Mouse (Mus musculus): ENCODE data around the gene Lin9.
"Not testable (repeated sequence)": the region's sequence is repeated elsewhere in the genome, so short reads cannot be mapped to it uniquely, and the experiment has no call there.

The Lin9 gene

DNA sequence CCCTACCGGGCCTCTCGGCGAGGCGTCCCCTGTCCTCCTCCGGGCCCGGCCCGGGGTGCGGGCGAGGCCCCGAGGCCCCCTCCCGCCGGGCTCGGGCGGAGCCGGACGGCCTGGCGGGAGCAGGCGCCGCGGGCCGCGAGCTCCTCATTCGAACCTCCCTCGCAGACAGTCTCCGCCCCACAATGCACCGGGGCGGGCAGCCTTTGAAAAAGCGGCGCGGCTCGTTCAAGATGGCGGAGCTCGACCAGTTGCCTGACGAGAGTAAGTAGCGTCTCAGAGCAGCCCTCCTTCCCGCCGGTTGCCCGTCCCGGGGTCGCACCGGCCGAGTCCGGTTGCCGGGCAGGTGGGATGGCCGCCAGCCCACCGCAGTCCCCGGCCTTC, at the start of gene Lin9:
Gene Lin9 (plus strand): TSS at position 14 of the 381 bp plus-strand sequence.
- in situ Hi-C loops (cut with MboI, MseI) = no loop called here

- in situ Hi-C loops (cut with MboI, MseI) = no loop called here
These were observed 40.4 kb upstream of the Lin9 start for GRCm38 (mm10) chr1:180600578-180600977.

GRCm38 (mm10) chr1:180601806-180602205, 39.1 kb upstream of the Lin9 start:
- in situ Hi-C loops (cut with MboI, MseI) = no loop called here

DNA sequence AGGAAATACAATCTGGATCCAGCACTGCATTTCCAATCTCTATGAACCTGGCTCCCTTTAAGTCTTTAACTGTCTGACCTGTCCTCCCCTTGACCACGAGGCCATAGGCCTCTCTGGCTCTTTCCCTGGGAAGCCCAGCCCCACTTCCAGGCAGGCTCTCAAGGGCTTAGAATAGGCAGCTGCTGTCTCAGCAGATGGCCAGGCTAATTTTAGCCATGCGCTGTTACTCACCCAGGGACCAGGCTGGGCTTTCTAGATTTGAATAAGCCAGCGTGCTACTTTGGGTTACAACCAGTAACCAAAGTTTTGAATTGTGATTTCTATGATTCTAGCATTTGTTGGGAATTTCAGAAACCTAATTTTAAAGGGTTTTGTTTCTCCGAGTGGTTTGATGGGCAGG, 36.4 kb upstream of the Lin9 start:
- in situ Hi-C loops (cut with MboI, MseI) = no loop called here

DNA sequence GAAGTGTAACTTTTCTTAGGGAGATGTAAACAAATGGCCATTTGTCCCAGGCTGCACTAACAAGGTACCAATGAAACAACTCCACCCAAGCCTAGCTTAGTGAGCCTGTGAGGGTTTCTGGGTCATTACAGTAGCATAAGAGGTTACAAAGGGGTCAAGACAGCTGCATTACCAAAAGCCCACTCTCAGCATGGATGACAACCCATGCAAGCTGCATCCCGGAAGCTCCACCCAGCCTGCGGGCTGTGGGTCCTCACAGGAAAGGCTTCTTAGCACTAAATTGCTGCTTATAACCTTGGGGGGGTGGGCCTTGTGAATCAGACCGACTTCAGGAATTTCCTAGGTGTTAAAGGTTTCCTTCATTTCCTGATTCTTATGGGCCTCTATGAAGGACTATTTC, 34.8 kb upstream of the Lin9 start:
- in situ Hi-C loops (cut with MboI, MseI) = no loop called here

GRCm38 (mm10) chr1:180606796-180607577, 34.0 kb upstream of the Lin9 start:
- in situ Hi-C loops (cut with MboI, MseI) = no loop called here

DNA sequence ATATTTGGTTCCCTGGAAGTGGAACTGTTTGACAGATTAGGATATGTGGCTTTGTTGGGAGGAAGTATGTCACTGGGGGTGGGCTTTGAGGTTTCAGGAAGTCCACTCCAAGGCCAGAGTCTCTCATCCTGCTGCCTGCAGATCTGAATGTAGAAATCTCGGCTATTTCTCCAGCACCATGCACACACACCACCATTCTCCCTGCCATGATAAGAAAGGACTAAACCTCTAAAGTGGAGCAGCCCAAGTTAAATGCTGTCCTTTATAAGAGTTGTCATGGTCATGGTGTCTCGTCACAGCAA, 33.4 kb upstream of the Lin9 start:
- in situ Hi-C loops (cut with MboI, MseI) = no loop called here

GRCm38 (mm10) chr1:180611842-180612241, 29.1 kb upstream of the Lin9 start:
- in situ Hi-C loops (cut with MboI, MseI) = not testable (repeated sequence)

- in situ Hi-C loops (cut with MboI, MseI) = no loop called here
These were observed 24.2 kb upstream of the Lin9 start for GRCm38 (mm10) chr1:180616762-180617161.

- in situ Hi-C loops (cut with MboI, MseI) = no loop called here
These were observed 18.6 kb upstream of the Lin9 start for GRCm38 (mm10) chr1:180622389-180622788.

DNA sequence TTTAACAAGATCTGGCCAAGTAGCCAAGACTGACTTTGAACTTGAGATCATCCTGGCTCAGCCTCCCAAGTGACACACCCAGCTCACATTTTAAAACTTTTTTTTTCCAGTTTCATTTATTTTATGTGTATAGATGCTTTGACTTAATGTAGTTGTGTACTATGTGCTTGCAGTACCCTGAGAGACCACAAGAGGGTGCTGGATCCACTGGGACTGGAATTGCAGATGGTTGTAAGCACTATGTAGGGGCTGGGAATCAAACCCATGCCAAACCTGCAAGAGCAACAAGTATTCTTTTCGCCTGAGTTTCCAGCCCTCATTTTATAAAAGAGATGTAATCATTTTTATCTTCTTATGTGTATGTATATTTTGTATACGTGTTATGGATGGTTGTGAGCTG, 17.0 kb upstream of the Lin9 start:
- in situ Hi-C loops (cut with MboI, MseI) = no loop called here

DNA sequence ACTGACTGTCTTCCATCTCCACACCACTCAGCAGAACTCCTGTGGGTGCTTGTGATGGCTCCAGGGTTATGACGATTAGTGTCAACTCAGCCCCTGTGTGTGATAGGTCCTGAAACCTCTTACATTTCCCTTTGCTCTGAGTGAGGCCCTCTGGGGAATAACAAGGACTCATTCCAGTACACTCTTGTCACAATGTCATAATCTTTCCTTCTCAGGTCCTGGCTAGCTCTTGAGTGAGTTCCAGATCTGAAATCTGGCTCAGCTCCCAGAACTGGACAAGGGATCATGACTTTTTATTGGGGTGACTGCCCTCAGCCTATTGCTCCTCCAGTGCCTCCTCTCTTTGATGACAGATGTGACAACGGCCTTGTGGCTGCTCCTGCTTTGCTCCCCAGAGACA, 14.8 kb upstream of the Lin9 start:
- in situ Hi-C loops (cut with MboI, MseI) = loop anchor here (5.0 kb wide), 1 partner anchor 46 kb away; no protein-coding TSS in a partner anchor

- in situ Hi-C loops (cut with MboI, MseI) = not testable (repeated sequence)
These were observed 3.2 kb upstream of the Lin9 start for GRCm38 (mm10) chr1:180637796-180638195.

GRCm38 (mm10) chr1:180639416-180640401, 1.2 kb upstream of the Lin9 start:
- in situ Hi-C loops (cut with MboI, MseI) = no loop called here

DNA sequence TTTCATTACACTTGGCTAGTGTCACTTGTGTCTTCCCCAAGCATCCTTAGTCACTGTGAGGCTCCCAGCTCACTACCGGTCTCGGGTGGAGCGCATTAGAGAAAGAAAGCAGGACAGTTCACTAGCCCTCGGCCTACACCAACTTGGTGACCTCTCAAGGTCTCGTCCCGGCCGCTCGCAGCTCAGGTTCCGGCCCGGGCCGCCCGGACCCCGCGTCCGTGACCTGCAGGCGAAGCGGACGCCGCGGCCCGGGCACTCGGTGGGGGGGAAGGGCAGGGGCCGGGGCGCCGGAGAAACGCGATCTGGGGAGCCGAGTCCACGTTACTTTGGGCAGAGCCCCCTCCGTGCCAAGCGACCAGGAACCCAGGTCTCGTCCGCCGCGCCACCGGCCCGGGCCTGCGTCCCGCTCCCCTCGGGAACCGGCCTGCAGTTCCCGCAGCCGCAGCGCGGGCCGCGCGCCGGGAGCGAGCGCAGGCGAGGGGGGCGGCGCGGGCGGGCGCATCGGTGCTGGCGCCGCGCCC, 285 bp upstream of the Lin9 start:
- in situ Hi-C loops (cut with MboI, MseI) = no loop called here

GRCm38 (mm10) chr1:180641518-180642227, 723 bp downstream of the Lin9 start:
- in situ Hi-C loops (cut with MboI, MseI) = no loop called here

DNA sequence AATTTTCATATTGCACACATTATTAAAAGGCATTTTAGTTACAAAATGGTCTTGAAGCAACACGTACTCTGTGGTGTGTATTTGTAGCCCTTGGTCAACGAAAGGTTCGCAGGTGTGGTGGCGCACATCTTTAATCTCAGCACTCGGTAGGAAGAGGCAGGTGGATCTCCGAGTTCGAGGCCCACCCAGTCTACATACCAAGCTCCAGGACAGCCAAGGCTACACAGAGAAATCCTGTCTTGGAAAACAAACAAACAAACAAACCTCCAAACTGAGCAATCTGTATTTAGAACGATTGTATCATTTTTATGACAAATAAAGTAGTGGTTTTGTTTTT, 1.2 kb downstream of the Lin9 start:
- in situ Hi-C loops (cut with MboI, MseI) = no loop called here

- in situ Hi-C loops (cut with MboI, MseI) = no loop called here
These were observed 50.3 kb downstream of the Lin9 start for GRCm38 (mm10) chr1:180691284-180691683.

DNA sequence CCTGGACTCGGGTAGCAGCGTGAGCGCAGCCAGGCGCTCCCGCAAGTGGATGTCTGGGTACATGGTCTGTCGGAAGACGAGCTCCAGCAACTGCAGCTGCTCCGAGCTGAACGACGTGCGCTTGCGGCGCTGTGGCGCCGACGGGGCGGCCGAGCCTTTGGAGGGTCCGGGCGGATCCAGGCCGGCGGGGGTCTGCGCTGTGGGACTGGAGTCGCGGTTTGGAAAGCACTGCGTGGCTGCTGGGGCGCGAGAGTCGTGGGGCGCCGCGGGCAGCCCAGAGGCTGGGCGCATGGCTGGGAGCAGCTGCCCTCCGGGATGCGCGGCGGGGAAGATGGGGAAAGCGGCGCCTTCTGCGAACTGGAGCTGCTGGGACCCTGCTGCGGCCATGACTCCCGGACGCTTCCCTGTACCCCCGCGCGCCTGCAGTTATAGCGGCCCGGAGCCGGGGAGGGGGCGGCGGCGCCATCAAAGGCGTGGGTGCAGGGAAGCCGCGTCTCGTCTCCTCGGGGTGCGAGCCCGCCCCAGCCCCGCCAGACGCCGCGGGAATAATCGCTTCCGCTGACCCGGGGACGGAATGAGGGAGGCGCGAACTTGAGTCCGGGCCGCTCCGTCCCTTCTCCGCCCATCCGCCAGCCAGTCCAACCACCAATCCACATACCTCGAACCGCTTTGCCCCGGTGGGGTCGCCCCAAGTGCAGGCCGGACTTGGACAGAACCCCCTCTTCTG, 55.8 kb downstream of the Lin9 start, which contains the start of gene Mixl1:
Gene Mixl1 (minus strand): TSS at position 409 of the 727 bp plus-strand sequence.
- in situ Hi-C loops (cut with MboI, MseI) = no loop called here

- in situ Hi-C loops (cut with MboI, MseI) = no loop called here
These were observed 57.1 kb downstream of the Lin9 start for GRCm38 (mm10) chr1:180698063-180698462.

- in situ Hi-C loops (cut with MboI, MseI) = no loop called here
These were observed 62.5 kb downstream of the Lin9 start for GRCm38 (mm10) chr1:180703400-180703799.
